Comparison of ENCODE assay signal across 8 mouse cellular contexts in the genomic region with DNA sequence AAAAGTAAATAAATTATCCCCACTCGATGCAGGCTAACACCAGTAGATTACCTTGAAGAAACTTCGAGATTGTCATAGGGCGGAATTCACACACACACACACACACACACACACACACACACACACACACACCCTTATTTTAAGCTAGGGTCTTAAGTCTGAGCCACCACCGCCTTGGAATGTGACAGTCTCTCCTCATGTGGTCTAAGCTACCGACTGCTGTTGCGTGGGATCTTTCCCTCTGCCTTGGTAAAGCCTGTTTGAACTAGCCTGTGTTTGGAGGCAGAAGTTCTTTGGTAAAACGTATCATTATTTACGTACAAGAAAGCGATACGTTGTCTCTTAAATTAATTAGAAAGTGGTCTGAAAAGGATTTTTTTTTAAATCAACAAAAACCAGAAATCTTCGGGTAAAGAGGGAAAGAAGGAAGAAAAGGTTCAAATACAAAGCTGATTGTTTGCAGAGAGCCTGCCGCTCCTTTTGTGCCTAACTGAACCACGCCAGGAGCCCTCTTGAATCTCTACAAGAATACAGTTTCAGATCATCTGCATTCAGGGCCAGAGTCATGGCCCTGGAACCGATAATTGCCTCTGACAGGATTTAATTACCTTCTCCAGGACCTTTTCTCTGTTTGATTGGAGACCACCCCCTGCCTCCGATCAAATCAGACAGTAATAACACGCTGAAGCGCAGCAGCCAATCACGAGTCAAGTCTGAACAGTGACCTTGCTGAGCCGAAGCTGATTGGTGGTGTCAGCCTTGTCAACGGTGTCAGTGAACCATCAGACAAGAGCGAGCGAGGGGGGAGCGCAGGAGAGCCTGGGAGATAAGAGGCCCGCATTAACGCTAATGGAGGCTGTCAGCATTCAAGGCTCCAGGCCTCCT. TPM values are rescaled to one million over a fixed set of nuclear protein-coding genes. Genes with fewer than 3 reads are reported as not detected.
DNase-seq lines count a peak whose midpoint lies in the region; ATAC-seq and TF ChIP-seq lines count a peak whose summit lies in the region.

No protein-coding gene starts in this region.

- no peak overlapping the region for H3K27ac ChIP-seq in bone marrow macrophage, adult 2 months (ENCODE audit: insufficient read depth, low read depth, low read length)
- H3K27ac ChIP-seq in intestine, embryonic 14.5 days (ENCODE audit: low read depth): peak overlapping the region; percentile 64; the same call in 1 of the 2 replicates

- no peak for TF ChIP-seq POLR2A in bone marrow macrophage, adult 2 months (IDR thresholded peaks at IDR 0.05; ENCODE audit: borderline replicate concordance, low read depth, low read length)

- peak overlapping the region; percentile 45 for H3K9ac ChIP-seq in intestine, embryonic 14.5 days (ENCODE audit: low read length)

- ATAC-seq in intestine, embryonic 14.5 days (replicated peaks; ENCODE audit: low FRiP score, low TSS enrichment, low read depth): peak; percentile 97
- ATAC-seq in monocyte, adult 5-6 weeks (replicated peaks; ENCODE audit: insufficient number of reproducible peaks, low FRiP score, low TSS enrichment, poor library complexity, severe bottlenecking): no peak

- peak; percentile 92 for DNase-seq in embryo, embryonic 11 days
- DNase-seq in gastrocnemius, postnatal 36 days: peak; percentile 34 to 57
- DNase-seq in intestine, embryonic 14.5 days (ENCODE audit: low spot score): peak; percentile 81
- DNase-seq in left cerebral cortex, adult 8-10 months (ENCODE audit: low spot score in 2 of 2): peak; percentile 66 to 85
- DNase-seq in lung, postnatal 36 days: peak; percentile 85
- DNase-seq in right cerebral cortex, adult 18-20 months: peak; percentile 92

- H3K4me2 ChIP-seq in intestine, embryonic 14.5 days (ENCODE audit: low read length): peak overlapping the region; percentile 63

- WGBS in intestine, embryonic 14.5 days: 5% methylated on average over 25 of the region's 25 CpGs

- no peaks in the 10 kb centered on the region for H3K27me3 ChIP-seq in intestine, embryonic 14.5 days (replicated peaks; ENCODE audit: control insufficient read depth, insufficient read depth, low read length)

- no peaks in the 10 kb centered on the region for H3K9me3 ChIP-seq in intestine, embryonic 14.5 days (ENCODE audit: control insufficient read depth, low read length)

- intact Hi-C loops in gastrocnemius, postnatal 36 days (cut with DNase I): no loop called here

- no peaks in the 10 kb centered on the region for H3K36me3 ChIP-seq in intestine, embryonic 14.5 days (ENCODE audit: control insufficient read depth, insufficient read depth, low read length)

- 0 out of 2 replicates have a peak overlapping the region, but pooled peaks have one; percentile 3 for H3K4me3 ChIP-seq in bone marrow macrophage, adult 2 months (ENCODE audit: insufficient read depth, low read length)
- H3K4me3 ChIP-seq in intestine, embryonic 14.5 days (ENCODE audit: low read depth, low read length): peak overlapping the region; percentile 45

- no peaks in the 10 kb centered on the region for H3K4me1 ChIP-seq in bone marrow macrophage, adult 2 months (ENCODE audit: control insufficient read depth, insufficient read depth, low read length)
- 0 out of 2 replicates have a peak, but pooled peaks cover 5% of the 10 kb centered on the region for H3K4me1 ChIP-seq in intestine, embryonic 14.5 days (replicated peaks; ENCODE audit: control insufficient read depth, insufficient read depth, low read length)

- no peak for TF ChIP-seq CTCF in bone marrow macrophage, adult 2 months (IDR thresholded peaks at IDR 0.05; ENCODE audit: low read depth, low read length)

RNA-seq across cellular contexts. Expression of gene Mpped2, which starts 43.1 kb away (rescaled TPM):
- not detected in 2 replicates for polyA plus RNA-seq in bone marrow macrophage, adult 2 months (2012; ENCODE audit: insufficient read depth, insufficient read length, missing spikeins)
- total RNA-seq in gastrocnemius, postnatal 36 days (2021): 1 to 10 TPM; 2.5 to 4.6 TPM
- 45.6 and 54.7 TPM in 2 replicates for polyA plus RNA-seq in intestine, embryonic 14.5 days (2014; fragmentation: Nextera tagmentation; extraction: Ambion mirVana)
- total RNA-seq in left cerebral cortex, adult 8-10 months (2022): 10 to 100 TPM; 33.2 to 42.3 (median 39.0) TPM
- not detected in 3 replicates for total RNA-seq in monocyte, adult 5-6 weeks (2017)

Comparison
In these comparisons a context has a peak if more than half of its experiments do, and no peak if none do; other contexts are left out.
1. RNA of gene Mpped2, which starts 43.1 kb away (total RNA-seq): 33.2 to 42.3 TPM in left cerebral cortex, adult 8-10 months; 2.5 to 4.6 TPM in gastrocnemius, postnatal 36 days and not detected in monocyte, adult 5-6 weeks; every median in the first group is over 4 times any median in the second.
2. Peak in every context shown above with its lines, with median percentiles within 50 percentile points of each other: DNase-seq.